Mouse (Mus musculus): ENCODE data around the gene Cit.

Cit gene

GRCm38 (mm10) chr5:115976446-115976845 is 131.4 kb downstream of the Cit start:
- DNase-seq = no peak

- no peak for DNase-seq
Observed at GRCm38 (mm10) chr5:115977266-115977665, 132.2 kb downstream of the Cit start.

- DNase-seq = no peak
Observed at GRCm38 (mm10) chr5:115977757-115978156, 132.7 kb downstream of the Cit start.

- DNase-seq = no peak
Observed at GRCm38 (mm10) chr5:115978255-115978654, 133.2 kb downstream of the Cit start.

GRCm38 (mm10) chr5:115979134-115979696 is 134.1 kb downstream of the Cit start:
- peak; percentile 44 for DNase-seq

GRCm38 (mm10) chr5:115980537-115980936 is 135.5 kb downstream of the Cit start:
- no peak for DNase-seq

GRCm38 (mm10) chr5:115982671-115983373 is 137.7 kb downstream of the Cit start:
- DNase-seq = peak; percentile 24

- no peak for DNase-seq
Observed at GRCm38 (mm10) chr5:115984392-115984791, 139.3 kb downstream of the Cit start.

GRCm38 (mm10) chr5:115985101-115985500 is 140.0 kb downstream of the Cit start:
- DNase-seq = peak; percentile 17

- no peak for DNase-seq
Observed at GRCm38 (mm10) chr5:115987284-115987683, 142.2 kb downstream of the Cit start.

GRCm38 (mm10) chr5:115991717-115992116 is 146.6 kb downstream of the Cit start:
- no peak for DNase-seq

GRCm38 (mm10) chr5:115994101-115994500 is 149.0 kb downstream of the Cit start:
- DNase-seq = peak; percentile 22

- DNase-seq = no peak
Observed at GRCm38 (mm10) chr5:115997376-115997775, 152.3 kb downstream of the Cit start.

- no peak for DNase-seq
Observed at GRCm38 (mm10) chr5:116003154-116003553, 158.1 kb downstream of the Cit start.

- no peak for DNase-seq
Observed at GRCm38 (mm10) chr5:116003825-116004224, 158.7 kb downstream of the Cit start.

GRCm38 (mm10) chr5:116004271-116004670 is 159.2 kb downstream of the Cit start:
- no peak for DNase-seq

- DNase-seq = peak; percentile 46
Observed at GRCm38 (mm10) chr5:116006324-116007099, 161.4 kb downstream of the Cit start.

- no peak for DNase-seq
Observed at GRCm38 (mm10) chr5:116007723-116008122, 162.6 kb downstream of the Cit start.

- no peak for DNase-seq
Observed at GRCm38 (mm10) chr5:116009091-116009851, 164.2 kb downstream of the Cit start.

GRCm38 (mm10) chr5:116009884-116010627 is 165.0 kb downstream of the Cit start:
- no peak for DNase-seq

GRCm38 (mm10) chr5:116011700-116012099 is 166.6 kb downstream of the Cit start:
- no peak for DNase-seq

- no peak for DNase-seq
Observed at GRCm38 (mm10) chr5:116012503-116012902, 167.4 kb downstream of the Cit start.
